Mouse (Mus musculus): Measurements from ENCODE around the gene Dagla. TPM values are rescaled to one million over a fixed set of nuclear protein-coding genes. Genes with fewer than 3 reads are reported as not detected.
A peak's percentile ranks its signal among the peaks of the same experiment; 100 is the strongest.

Gene Dagla
- polyA plus RNA-seq, 1 experiment, result 9.6 TPM

DNA sequence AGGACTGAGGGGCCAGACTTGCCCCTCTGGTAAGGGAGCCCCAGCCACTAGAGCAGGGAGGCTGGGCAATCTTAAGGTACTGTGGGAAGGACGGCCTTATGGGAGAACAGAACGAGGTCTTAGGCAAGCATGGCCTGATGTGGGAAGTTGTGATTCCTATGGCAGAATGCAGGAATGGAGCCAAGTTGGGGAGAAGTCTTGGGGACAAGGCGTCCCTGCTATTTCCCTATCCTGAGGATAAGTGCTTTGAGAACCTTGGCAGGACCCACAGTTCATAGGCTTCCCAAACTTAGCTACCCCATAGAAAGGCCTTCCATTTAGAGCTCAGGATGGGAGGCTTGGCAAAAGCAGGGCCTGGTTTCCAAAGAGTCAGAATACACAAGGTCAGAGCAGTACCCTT lies 95.8 kb downstream of the Dagla start:
- peaks cover 10% of the 10 kb centered on the region for H3K36me3 ChIP-seq (ENCODE audit: control insufficient read depth, insufficient read depth)
- TF ChIP-seq REST (IDR thresholded peaks at IDR 0.05; ENCODE audit: insufficient read depth, insufficient read length), result no peak
- no peak for TF ChIP-seq TCF3 (IDR thresholded peaks at IDR 0.05; ENCODE audit: insufficient read length, low read depth)
- no peak for TF ChIP-seq MAX (IDR thresholded peaks at IDR 0.05; ENCODE audit: low read depth)
- no peak for TF ChIP-seq TCF12 (IDR thresholded peaks at IDR 0.05; ENCODE audit: insufficient read depth, poor library complexity, severe bottlenecking)
- TF ChIP-seq POLR2AphosphoS2 (IDR thresholded peaks at IDR 0.05; ENCODE audit: insufficient read length, low read depth), result no peak
- no peak for TF ChIP-seq POLR2A (IDR thresholded peaks at IDR 0.05; ENCODE audit: insufficient read length, low read depth)
- no peak for TF ChIP-seq USF1 (IDR thresholded peaks at IDR 0.05; ENCODE audit: low read depth)
- no peak for TF ChIP-seq MYOD1 (IDR thresholded peaks at IDR 0.05; ENCODE audit: control insufficient read depth in 1 of 3, insufficient read length in 2 of 3, low read depth in 2 of 3)
- TF ChIP-seq E2F4 (IDR thresholded peaks at IDR 0.05; ENCODE audit: insufficient read depth), result no peak
- TF ChIP-seq MYOG (IDR thresholded peaks at IDR 0.05; ENCODE audit: control insufficient read depth in 1 of 3, insufficient read depth in 1 of 3, insufficient read length in 2 of 3, low read depth in 2 of 3), result no peak
- TF ChIP-seq CEBPB (IDR thresholded peaks at IDR 0.05; ENCODE audit: insufficient read depth, poor library complexity, severe bottlenecking), result no peak
- TF ChIP-seq SRF (IDR thresholded peaks at IDR 0.05; ENCODE audit: control insufficient read depth, insufficient read length, low read depth), result no peak

GRCm38 (mm10) chr19:10205051-10205450 lies 99.6 kb downstream of the Dagla start:
- H3K36me3 ChIP-seq (ENCODE audit: control insufficient read depth, insufficient read depth), result peaks cover 10% of the 10 kb centered on the region

More for the DNA sequence above, 95.8 kb downstream of the Dagla start:
- Histone ChIP-seq H3K79me2 (ENCODE audit: control insufficient read depth, insufficient read depth) (peaks cover 18% of the 10 kb centered on the region), H3K4me3 (no peak overlapping the region), H3K4me2 (ENCODE audit: low read depth) (no peak overlapping the region), H3ac (ENCODE audit: control insufficient read depth, insufficient read length) (no peak overlapping the region), H3K27me3 (ENCODE audit: control insufficient read depth, insufficient read depth, insufficient read length) (no peaks in the 10 kb centered on the region)

DNA sequence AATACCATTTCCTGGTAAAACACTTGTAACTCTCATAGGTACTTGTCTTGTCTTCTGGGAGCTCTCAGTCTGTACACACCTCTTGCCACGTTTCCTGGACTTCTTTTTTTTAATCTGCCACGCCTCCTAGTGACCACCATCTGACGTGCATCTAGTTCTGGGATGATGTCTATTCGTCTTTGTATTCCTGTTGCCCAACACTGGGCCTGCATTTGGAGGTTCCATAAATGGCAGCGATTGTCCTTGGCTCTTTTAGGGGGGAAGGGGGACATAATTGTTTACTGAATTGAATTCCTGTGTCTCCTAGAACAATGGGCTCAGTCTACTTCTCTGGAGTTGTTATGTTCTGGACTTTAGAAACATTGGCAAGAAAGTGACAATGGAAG lies 100.1 kb downstream of the Dagla start:
- Histone ChIP-seq H3K27me3 (ENCODE audit: control insufficient read depth, insufficient read depth, insufficient read length) (no peaks in the 10 kb centered on the region), H3K36me3 (ENCODE audit: control insufficient read depth, insufficient read depth) (peaks cover 10% of the 10 kb centered on the region), H3ac (ENCODE audit: control insufficient read depth, insufficient read length) (peak overlapping the region; percentile 38), H3K4me3 (peak overlapping the region; percentile 91), H3K79me2 (ENCODE audit: control insufficient read depth, insufficient read depth) (peaks cover 42% of the 10 kb centered on the region), H3K4me2 (ENCODE audit: low read depth) (peak overlapping the region; percentile 97)
- TF ChIP-seq TCF3 (IDR thresholded peaks at IDR 0.05; ENCODE audit: insufficient read length, low read depth), result no peak
- TF ChIP-seq CEBPB (IDR thresholded peaks at IDR 0.05; ENCODE audit: insufficient read depth, poor library complexity, severe bottlenecking), result 0 out of 2 replicates have a peak, but pooled peaks have one; percentile 3

More at GRCm38 (mm10) chr19:10205051-10205450, 99.6 kb downstream of the Dagla start:
- Histone ChIP-seq H3K4me3 (peak overlapping the region; percentile 91), H3ac (ENCODE audit: control insufficient read depth, insufficient read length) (no peak overlapping the region), H3K79me2 (ENCODE audit: control insufficient read depth, insufficient read depth) (peaks cover 42% of the 10 kb centered on the region), H3K27me3 (ENCODE audit: control insufficient read depth, insufficient read depth, insufficient read length) (no peaks in the 10 kb centered on the region), H3K4me2 (ENCODE audit: low read depth) (peak overlapping the region; percentile 97)
- TF ChIP-seq MAX (IDR thresholded peaks at IDR 0.05; ENCODE audit: low read depth) (no peak), POLR2AphosphoS2 (IDR thresholded peaks at IDR 0.05; ENCODE audit: insufficient read length, low read depth) (no peak), REST (IDR thresholded peaks at IDR 0.05; ENCODE audit: insufficient read depth, insufficient read length) (no peak), POLR2A (IDR thresholded peaks at IDR 0.05; ENCODE audit: insufficient read length, low read depth) (no peak), USF1 (IDR thresholded peaks at IDR 0.05; ENCODE audit: low read depth) (no peak), TCF3 (IDR thresholded peaks at IDR 0.05; ENCODE audit: insufficient read length, low read depth) (no peak), E2F4 (IDR thresholded peaks at IDR 0.05; ENCODE audit: insufficient read depth) (no peak), MYOD1 (IDR thresholded peaks at IDR 0.05; ENCODE audit: control insufficient read depth in 1 of 3, insufficient read length in 2 of 3, low read depth in 2 of 3) (no peak), MYOG (IDR thresholded peaks at IDR 0.05; ENCODE audit: control insufficient read depth in 1 of 3, insufficient read depth in 1 of 3, insufficient read length in 2 of 3, low read depth in 2 of 3) (no peak), SRF (IDR thresholded peaks at IDR 0.05; ENCODE audit: control insufficient read depth, insufficient read length, low read depth) (no peak), CEBPB (IDR thresholded peaks at IDR 0.05; ENCODE audit: insufficient read depth, poor library complexity, severe bottlenecking) (no peak), TCF12 (IDR thresholded peaks at IDR 0.05; ENCODE audit: insufficient read depth, poor library complexity, severe bottlenecking) (no peak)

DNA sequence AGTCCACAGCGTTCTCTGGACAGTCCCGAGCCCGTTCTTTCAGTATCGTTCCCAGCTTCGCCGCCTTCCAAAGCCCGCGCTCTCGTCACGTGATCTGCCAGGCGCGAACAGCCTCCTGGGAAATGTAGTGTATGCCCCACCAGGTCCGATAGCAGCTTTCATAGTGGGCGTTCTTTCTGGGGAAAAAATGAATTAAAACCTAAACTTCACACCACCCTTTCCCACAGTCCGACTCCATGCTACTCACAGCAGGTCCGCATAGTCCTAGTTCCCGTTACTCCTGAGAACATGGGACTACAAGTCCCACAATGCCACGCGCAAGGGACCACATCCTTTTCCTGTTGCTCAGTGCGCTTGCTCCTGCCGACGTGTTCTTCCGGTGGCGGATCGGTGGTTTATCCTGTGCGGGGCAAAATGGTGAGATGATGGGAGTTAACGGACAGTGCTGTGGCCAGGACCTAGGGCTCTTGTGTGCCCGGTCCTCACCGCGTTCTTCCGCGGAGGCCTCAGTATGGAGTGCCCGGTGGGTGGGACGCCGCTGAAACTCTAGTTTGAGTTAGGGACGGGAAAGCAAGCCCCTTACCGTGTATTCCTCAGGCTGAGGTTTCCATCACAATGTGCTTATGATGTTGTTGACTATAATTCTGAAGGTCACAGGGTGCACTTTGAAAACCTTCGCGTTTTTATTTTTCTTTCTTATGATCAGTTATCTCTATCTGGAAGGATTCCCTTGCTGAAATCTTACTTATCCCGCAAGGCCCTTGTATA lies 100.6 kb downstream of the Dagla start, which contains the start of the genes Tmem258 and Fen1:
Tmem258 (plus strand) TSS at position 167 of the 768 bp plus-strand sequence.
Fen1 (minus strand) TSS at position 322 of the 768 bp plus-strand sequence.
- no peaks in the 10 kb centered on the region for H3K27me3 ChIP-seq (ENCODE audit: control insufficient read depth, insufficient read depth, insufficient read length)
- H3K4me3 ChIP-seq, result peak within 1 kb of the TSS; percentile 91
- TF ChIP-seq TCF12 (IDR thresholded peaks at IDR 0.05; ENCODE audit: insufficient read depth, poor library complexity, severe bottlenecking) (no peak), POLR2AphosphoS2 (IDR thresholded peaks at IDR 0.05; ENCODE audit: insufficient read length, low read depth) (peak; percentile 79), REST (IDR thresholded peaks at IDR 0.05; ENCODE audit: insufficient read depth, insufficient read length) (no peak), E2F4 (IDR thresholded peaks at IDR 0.05; ENCODE audit: insufficient read depth) (peak; percentile 98), MYOG (IDR thresholded peaks at IDR 0.05; ENCODE audit: control insufficient read depth in 1 of 3, insufficient read depth in 1 of 3, insufficient read length in 2 of 3, low read depth in 2 of 3) (no peak), SRF (IDR thresholded peaks at IDR 0.05; ENCODE audit: control insufficient read depth, insufficient read length, low read depth) (no peak), MYOD1 (IDR thresholded peaks at IDR 0.05; ENCODE audit: control insufficient read depth in 1 of 3, insufficient read length in 2 of 3, low read depth in 2 of 3) (no peak), POLR2A (IDR thresholded peaks at IDR 0.05; ENCODE audit: insufficient read length, low read depth) (peak; percentile 79), CEBPB (IDR thresholded peaks at IDR 0.05; ENCODE audit: insufficient read depth, poor library complexity, severe bottlenecking) (no peak), USF1 (IDR thresholded peaks at IDR 0.05; ENCODE audit: low read depth) (peak; percentile 99)
- peaks cover 14% of the 10 kb centered on the region for H3K36me3 ChIP-seq (ENCODE audit: control insufficient read depth, insufficient read depth)
- peaks cover 42% of the 10 kb centered on the region for H3K79me2 ChIP-seq (ENCODE audit: control insufficient read depth, insufficient read depth)
- H3ac ChIP-seq (ENCODE audit: control insufficient read depth, insufficient read length), result peak within 1 kb of the TSS; percentile 38
- peak within 1 kb of the TSS; percentile 97 for H3K4me2 ChIP-seq (ENCODE audit: low read depth)
